ENCODE assay signal across 8 mouse cellular contexts in genomic region chr8:11006276-11006630, GRCm38 (mm10). TPM values are rescaled to one million over a fixed set of nuclear protein-coding genes. Genes with fewer than 3 reads are reported as not detected.
DNase-seq lines count a peak whose midpoint lies in the region; ATAC-seq lines count a peak whose summit lies in the region.

No protein-coding gene starts in this region.

- no peaks in the 10 kb centered on the region for H3K27me3 ChIP-seq in heart, embryonic 11.5 days (ENCODE audit: control insufficient read depth, insufficient read depth, low read length)
- no peaks in the 10 kb centered on the region for H3K27me3 ChIP-seq in forebrain, embryonic 16.5 days (replicated peaks; ENCODE audit: control insufficient read depth, insufficient read depth, low read length)
- H3K27me3 ChIP-seq in liver, embryonic 15.5 days: peaks cover 18% of the 10 kb centered on the region

- H3K4me2 ChIP-seq in heart, embryonic 11.5 days: peak overlapping the region; percentile 97
- peak overlapping the region; percentile 87 for H3K4me2 ChIP-seq in forebrain, embryonic 16.5 days (ENCODE audit: low read length)
- peak overlapping the region; percentile 95 for H3K4me2 ChIP-seq in liver, embryonic 15.5 days

- DNase-seq in heart, adult 9 months (ENCODE audit: low spot score in 2 of 2): no peak
- DNase-seq in R1 (ENCODE audit: low read depth, low spot score): peak; percentile 10
- DNase-seq in embryo, embryonic 11 days: no peak
- no peak for DNase-seq in adrenal gland, adult 8-10 months
- DNase-seq in frontal cortex, postnatal 10 days (ENCODE audit: low spot score in 2 of 2): no peak

- peak overlapping the region; percentile 88 for H3K4me3 ChIP-seq in heart, embryonic 11.5 days (ENCODE audit: low read depth, low read length)
- peak overlapping the region; percentile 57 for H3K4me3 ChIP-seq in forebrain, embryonic 16.5 days (replicated peaks; ENCODE audit: low read length)
- H3K4me3 ChIP-seq in liver, embryonic 15.5 days (replicated peaks): peak overlapping the region; percentile 86

- no peak overlapping the region for H3K27ac ChIP-seq in heart, embryonic 11.5 days (ENCODE audit: low read depth, low read length)
- H3K27ac ChIP-seq in forebrain, embryonic 16.5 days (ENCODE audit: low read length): no peak overlapping the region
- H3K27ac ChIP-seq in liver, embryonic 15.5 days (replicated peaks): no peak overlapping the region

- H3K9me3 ChIP-seq in heart, embryonic 11.5 days (replicated peaks; ENCODE audit: control insufficient read depth, low read length): no peaks in the 10 kb centered on the region
- H3K9me3 ChIP-seq in forebrain, embryonic 16.5 days (ENCODE audit: control insufficient read depth, low read length): no peaks in the 10 kb centered on the region
- no peaks in the 10 kb centered on the region for H3K9me3 ChIP-seq in liver, embryonic 15.5 days (replicated peaks)

- 85% methylated on average over 9 of the region's 9 CpGs for WGBS in heart, embryonic 11.5 days (ENCODE audit: insufficient replicate concordance)
- WGBS in forebrain, embryonic 16.5 days: 79% methylated on average over 9 of the region's 9 CpGs
- WGBS in liver, embryonic 15.5 days (ENCODE audit: insufficient replicate concordance): 88% methylated on average over 9 of the region's 9 CpGs

- peaks cover 64% of the 10 kb centered on the region for H3K4me1 ChIP-seq in heart, embryonic 11.5 days (ENCODE audit: control insufficient read depth, insufficient read depth, low read length)
- H3K4me1 ChIP-seq in forebrain, embryonic 16.5 days (replicated peaks; ENCODE audit: control insufficient read depth, insufficient read depth, low read length): peaks cover 66% of the 10 kb centered on the region
- peaks cover 78% of the 10 kb centered on the region for H3K4me1 ChIP-seq in liver, embryonic 15.5 days (replicated peaks)

- ATAC-seq in heart, embryonic 11.5 days (replicated peaks; ENCODE audit: insufficient number of reproducible peaks, low FRiP score, low TSS enrichment): no peak
- no peak for ATAC-seq in forebrain, embryonic 16.5 days
- no peak for ATAC-seq in liver, embryonic 15.5 days (ENCODE audit: insufficient read depth)

- peak overlapping the region; percentile 90 for H3K9ac ChIP-seq in heart, embryonic 11.5 days (ENCODE audit: low read depth, low read length)
- H3K9ac ChIP-seq in forebrain, embryonic 16.5 days (replicated peaks; ENCODE audit: low read depth, low read length): peak overlapping the region; percentile 82
- H3K9ac ChIP-seq in liver, embryonic 15.5 days: peak overlapping the region; percentile 94

- no peaks in the 10 kb centered on the region for H3K36me3 ChIP-seq in heart, embryonic 11.5 days (ENCODE audit: control insufficient read depth, insufficient read depth, low read length)
- no peaks in the 10 kb centered on the region; the same call in 1 of the 2 replicates for H3K36me3 ChIP-seq in forebrain, embryonic 16.5 days (ENCODE audit: control insufficient read depth, insufficient read depth)
- H3K36me3 ChIP-seq in liver, embryonic 15.5 days (replicated peaks): peaks cover 27% of the 10 kb centered on the region

RNA-seq across cellular contexts. Expression of gene Irs2, which starts 2.0 kb away (rescaled TPM):
- polyA plus RNA-seq in heart, embryonic 11.5 days (2014; fragmentation: Nextera tagmentation; extraction: Ambion mirVana): 4.4 and 5.0 TPM in 2 replicates
- 5.4 and 6.0 TPM in 2 replicates for polyA plus RNA-seq in forebrain, embryonic 16.5 days (2015; fragmentation: Nextera tagmentation; extraction: Ambion mirVana)
- polyA plus RNA-seq in liver, embryonic 15.5 days (2015; fragmentation: Nextera tagmentation; extraction: Ambion mirVana): 4.0 and 5.2 TPM in 2 replicates
- 10 to 100 TPM; 18.6 to 28.6 (median 20.4) TPM for total RNA-seq in adrenal gland, adult 8-10 months (2022)
